Mouse (Mus musculus): Measurements from ENCODE around the gene Pam. TPM values are rescaled to one million over a fixed set of nuclear protein-coding genes. Genes with fewer than 3 reads are reported as not detected.
"Not testable (repeated sequence)": the region's sequence is repeated elsewhere in the genome, so short reads cannot be mapped to it uniquely, and the experiment has no call there.

Gene Pam
- polyA plus RNA-seq, 2 experiments from 2014 or later = 3.3 to 5.9 TPM

- no peak for ATAC-seq
Observed at GRCm38 (mm10) chr1:97962134-97962533, 133.3 kb downstream of the Pam start.

GRCm38 (mm10) chr1:97960681-97961080, 134.8 kb downstream of the Pam start:
- no peak for ATAC-seq

- no peak for ATAC-seq
Observed at GRCm38 (mm10) chr1:97960124-97960523, 135.3 kb downstream of the Pam start.

- ATAC-seq = no peak
Observed at GRCm38 (mm10) chr1:97958759-97959158, 136.7 kb downstream of the Pam start.

GRCm38 (mm10) chr1:97949258-97949657, 146.2 kb downstream of the Pam start:
- not testable (repeated sequence) for ATAC-seq

GRCm38 (mm10) chr1:97947100-97947499, 148.3 kb downstream of the Pam start:
- ATAC-seq = no peak

GRCm38 (mm10) chr1:97943908-97944608, 151.4 kb downstream of the Pam start:
- ATAC-seq = no peak

- no peak for ATAC-seq
Observed at GRCm38 (mm10) chr1:97943402-97943801, 152.0 kb downstream of the Pam start.

GRCm38 (mm10) chr1:97942966-97943365, 152.5 kb downstream of the Pam start:
- no peak for ATAC-seq

- ATAC-seq = no peak
Observed at GRCm38 (mm10) chr1:97938586-97938985, 156.9 kb downstream of the Pam start.

- ATAC-seq = no peak
Observed at GRCm38 (mm10) chr1:97938053-97938452, 157.4 kb downstream of the Pam start.

- ATAC-seq = no peak
Observed at GRCm38 (mm10) chr1:97934940-97935339, 160.5 kb downstream of the Pam start.

GRCm38 (mm10) chr1:97931220-97931619, 164.2 kb downstream of the Pam start:
- no peak for ATAC-seq

GRCm38 (mm10) chr1:97929415-97930028, 165.9 kb downstream of the Pam start:
- ATAC-seq = no peak

GRCm38 (mm10) chr1:97926789-97927188, 168.7 kb downstream of the Pam start:
- no peak for ATAC-seq

GRCm38 (mm10) chr1:97926017-97926540, 169.4 kb downstream of the Pam start:
- ATAC-seq = no peak

- no peak for ATAC-seq
Observed at GRCm38 (mm10) chr1:97922395-97922794, 173.1 kb downstream of the Pam start.

- ATAC-seq = no peak
Observed at GRCm38 (mm10) chr1:97921886-97922285, 173.6 kb downstream of the Pam start.

- ATAC-seq = peak; percentile 45
Observed at GRCm38 (mm10) chr1:97918495-97918894, 177.0 kb downstream of the Pam start.

GRCm38 (mm10) chr1:97916971-97917234, 178.5 kb downstream of the Pam start:
- ATAC-seq = no peak

GRCm38 (mm10) chr1:97916218-97916970, 179.1 kb downstream of the Pam start:
- ATAC-seq = no peak

GRCm38 (mm10) chr1:97915726-97916125, 179.7 kb downstream of the Pam start:
- ATAC-seq = no peak

- ATAC-seq = no peak
Observed at GRCm38 (mm10) chr1:97910874-97911273, 184.6 kb downstream of the Pam start.

- ATAC-seq = no peak
Observed at GRCm38 (mm10) chr1:97909561-97909960, 185.9 kb downstream of the Pam start.
